Mouse (Mus musculus): ENCODE results near the gene Tsc22d2. TPM values are rescaled to one million over a fixed set of nuclear protein-coding genes. Genes with fewer than 3 reads are reported as not detected.

The Tsc22d2 gene
- total RNA-seq, 2 experiments from 2014 or later, result 23.8 to 25.6 TPM

DNA sequence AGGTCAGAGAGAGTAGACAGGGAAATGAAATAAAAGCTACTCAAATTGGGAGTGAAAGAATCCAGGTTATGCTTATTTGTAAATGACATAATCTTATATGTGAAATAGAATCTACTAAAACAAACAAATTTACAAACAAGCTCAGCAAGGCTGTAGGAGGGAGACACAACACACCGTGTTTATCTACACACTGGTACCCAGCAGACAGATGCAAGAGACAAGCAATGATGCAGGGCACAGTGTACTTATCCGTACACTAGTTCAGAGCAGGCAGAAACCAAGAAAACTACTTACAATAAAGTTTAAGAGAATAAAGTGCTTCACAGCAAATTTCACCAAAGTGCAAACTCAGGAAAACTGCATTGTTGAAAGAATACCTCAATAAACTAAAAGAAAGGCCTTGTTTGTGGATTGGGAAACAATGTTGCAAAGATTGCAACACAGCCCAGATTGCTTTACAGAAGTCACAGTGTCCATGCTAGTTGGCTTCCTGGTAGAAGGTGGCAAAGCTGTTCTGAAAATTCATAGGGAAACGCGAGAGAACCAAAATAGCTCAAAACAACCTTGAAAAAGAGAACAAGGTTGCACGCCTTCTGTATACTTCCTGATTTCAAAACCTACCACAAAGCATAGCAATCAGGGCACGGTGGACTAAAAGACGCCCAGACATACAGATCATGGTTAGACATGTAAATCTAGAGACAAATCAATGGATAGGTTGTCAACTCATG is 93.7 kb downstream of the Tsc22d2 start:
- DNase-seq, result no peak
- intact Hi-C loops (cut with DNase I), result no loop called here

DNA sequence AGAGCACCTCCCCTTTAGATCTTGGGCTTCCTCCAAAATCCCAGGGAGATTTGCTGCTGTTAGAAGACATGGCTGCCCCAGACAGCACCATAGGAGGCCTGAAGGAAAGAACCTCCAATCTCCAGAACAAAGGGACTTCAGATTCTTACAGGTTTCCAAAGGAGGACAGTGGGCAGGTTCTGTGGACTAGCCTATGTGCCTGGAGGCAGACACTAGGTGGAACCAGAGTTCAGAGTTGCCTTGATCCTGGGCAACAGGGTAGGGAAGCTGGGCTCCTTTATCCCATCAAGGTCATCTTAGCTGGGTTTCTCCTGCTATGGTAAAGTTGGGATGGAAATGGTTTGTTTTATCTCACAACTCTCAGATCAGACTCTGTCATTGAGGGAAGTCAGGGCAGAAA is 97.1 kb downstream of the Tsc22d2 start:
- intact Hi-C loops (cut with DNase I), result loop anchor here (5.0 kb wide), 1 partner anchor 271 kb away; no protein-coding TSS in a partner anchor
- no peak for DNase-seq

DNA sequence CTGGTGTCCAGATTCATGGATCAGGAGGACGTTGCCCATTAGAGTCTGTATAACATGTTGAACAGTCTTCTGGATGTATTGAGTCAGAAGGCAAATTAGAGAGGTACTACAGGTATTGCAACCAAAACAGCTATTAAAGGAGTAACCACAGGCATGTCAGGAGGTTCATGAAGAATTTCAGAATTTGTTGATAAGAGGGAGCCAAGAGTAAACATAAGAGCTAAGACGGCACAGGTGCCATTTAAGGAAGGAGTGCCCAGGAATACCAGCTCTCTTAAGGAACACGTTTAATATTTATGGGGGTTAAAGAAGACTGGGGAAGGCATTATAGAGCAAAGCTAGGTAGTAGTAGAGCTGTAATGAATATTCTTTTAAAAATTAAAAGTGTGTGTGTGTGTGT is 98.2 kb downstream of the Tsc22d2 start:
- intact Hi-C loops (cut with DNase I), result loop anchor here (5.0 kb wide), 1 partner anchor 270 kb away; no protein-coding TSS in a partner anchor
- DNase-seq, result no peak

DNA sequence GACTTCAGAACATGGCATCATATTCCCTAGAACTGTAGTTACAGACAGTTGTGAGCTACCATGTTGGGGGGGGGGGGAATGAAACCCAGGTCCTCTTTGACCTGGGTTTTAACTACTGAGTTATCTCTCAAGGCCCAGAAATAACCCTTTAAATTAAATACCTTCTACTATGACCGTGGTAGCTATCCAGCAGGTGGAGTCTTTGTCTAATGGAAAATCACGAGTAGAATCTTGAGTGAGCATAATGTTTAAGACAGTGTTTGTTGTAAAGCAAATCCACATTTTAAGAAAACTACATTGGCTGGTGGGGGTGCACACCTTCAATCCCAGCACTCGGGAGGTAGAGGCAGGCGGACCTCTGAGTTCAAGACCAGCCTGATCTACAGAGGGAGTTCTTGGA is 99.0 kb downstream of the Tsc22d2 start:
- no peak for DNase-seq

DNA sequence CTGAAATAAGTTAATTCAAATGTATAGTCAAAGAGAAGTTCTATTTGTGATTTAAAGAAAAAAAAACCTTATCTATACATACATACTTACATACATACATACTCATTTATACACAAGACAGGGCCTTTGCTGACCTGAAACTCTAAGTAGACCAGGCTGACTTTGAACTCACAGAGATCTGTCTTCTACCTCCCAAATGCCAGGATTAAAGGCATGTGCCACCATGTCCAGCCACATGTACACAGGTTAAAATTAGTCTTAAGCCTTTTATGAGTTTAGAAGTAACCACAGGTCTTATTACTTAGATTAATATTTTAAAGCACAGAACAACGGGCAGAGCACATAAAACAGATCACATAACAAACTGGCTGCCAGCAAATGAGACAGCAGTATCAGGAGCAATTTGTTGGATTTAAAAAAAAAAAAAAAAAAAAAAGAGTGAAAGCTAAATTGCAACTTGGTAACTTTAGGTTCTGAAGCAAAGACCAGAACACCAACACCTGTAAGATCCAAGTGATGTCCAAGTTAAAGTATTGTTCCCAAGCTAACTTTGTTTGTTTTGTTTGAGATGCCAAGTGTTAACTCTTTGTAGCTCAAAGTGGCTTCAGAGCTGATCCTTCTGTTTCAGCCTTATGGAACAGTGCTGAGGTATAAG is 101.6 kb downstream of the Tsc22d2 start:
- no peak for DNase-seq
- intact Hi-C loops (cut with DNase I), result no loop called here

More for the DNA sequence above, 99.0 kb downstream of the Tsc22d2 start:
- intact Hi-C loops (cut with DNase I), result loop anchor here (5.0 kb wide), 1 partner anchor 269 kb away; no protein-coding TSS in a partner anchor

Other genes with a start within 250 kb of the Tsc22d2 start
- 10 to 100 TPM; 40.5 to 42.5 TPM for gene Eif2a, start 111.1 kb downstream of the Tsc22d2 start, total RNA-seq (2021)
- 10 to 100 TPM; 11.9 to 13.5 TPM for gene Serp1, start 111.2 kb downstream of the Tsc22d2 start, total RNA-seq (2021)
- 100 to 1,000 TPM; 122 to 126 TPM for gene Selenot, start 161.9 kb downstream of the Tsc22d2 start, total RNA-seq (2021)
- gene Erich6, start 222.5 kb downstream of the Tsc22d2 start, total RNA-seq (2021), result not detected